Mouse (Mus musculus) ovary, postnatal 10 days (tissue): ENCODE results near the gene Ptgr2.
"Not testable (repeated sequence)": the region's sequence is repeated elsewhere in the genome, so short reads cannot be mapped to it uniquely, and the experiment has no call there.

Source experiments
- DNase-seq: peaks from one replicate; pipeline ENCODE4 v3.0.0; 2022; ENCODE audit warnings: low spot score

Ptgr2 gene

DNA sequence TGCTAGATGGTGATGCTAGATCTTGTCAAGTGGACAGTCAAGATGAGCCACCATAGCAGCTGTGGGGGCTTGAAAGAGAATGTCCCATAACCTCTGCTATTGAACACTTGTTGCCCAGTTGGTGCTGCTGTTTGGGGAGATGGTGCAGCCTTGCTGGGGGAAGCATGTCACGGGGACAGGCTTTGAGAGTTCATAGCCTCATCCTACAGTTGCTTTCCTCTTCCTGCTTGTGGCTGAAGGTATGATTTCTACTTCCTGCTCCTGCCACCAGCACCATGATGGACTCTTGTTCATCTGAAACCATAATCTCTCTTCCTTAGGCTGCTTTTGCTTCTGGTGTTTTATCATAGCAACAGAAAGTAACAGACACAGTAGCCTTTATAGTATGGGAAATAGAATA is 19.5 kb downstream of the Ptgr2 start:
- no peak for DNase-seq

GRCm38 (mm10) chr12:84311306-84311705 is 26.3 kb downstream of the Ptgr2 start:
- DNase-seq: no peak

DNA sequence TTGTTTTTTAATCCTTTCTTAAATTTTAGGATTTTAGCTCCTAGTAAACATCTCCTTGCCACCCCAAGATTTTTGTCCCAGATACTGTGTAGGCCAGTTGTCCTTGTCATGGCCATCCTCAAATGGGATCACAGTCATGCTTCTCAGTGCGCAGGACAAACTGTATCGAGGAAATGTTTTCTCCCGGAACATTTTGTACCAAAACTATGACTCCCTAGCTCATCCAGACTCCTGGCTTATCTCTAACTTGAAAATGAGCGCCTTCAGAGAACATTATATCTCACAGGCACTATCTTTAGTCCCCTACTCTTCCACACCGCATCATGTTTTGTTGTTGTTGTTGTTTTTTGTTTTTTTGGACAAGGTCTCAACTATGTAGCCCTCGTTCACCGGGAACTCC is 31.0 kb downstream of the Ptgr2 start:
- DNase-seq: no peak

GRCm38 (mm10) chr12:84316721-84317621 is 31.9 kb downstream of the Ptgr2 start, which contains the start of gene Zfp410:
Gene Zfp410 (plus strand): TSS chr12:84316852.
- peak; percentile 68 for DNase-seq

DNA sequence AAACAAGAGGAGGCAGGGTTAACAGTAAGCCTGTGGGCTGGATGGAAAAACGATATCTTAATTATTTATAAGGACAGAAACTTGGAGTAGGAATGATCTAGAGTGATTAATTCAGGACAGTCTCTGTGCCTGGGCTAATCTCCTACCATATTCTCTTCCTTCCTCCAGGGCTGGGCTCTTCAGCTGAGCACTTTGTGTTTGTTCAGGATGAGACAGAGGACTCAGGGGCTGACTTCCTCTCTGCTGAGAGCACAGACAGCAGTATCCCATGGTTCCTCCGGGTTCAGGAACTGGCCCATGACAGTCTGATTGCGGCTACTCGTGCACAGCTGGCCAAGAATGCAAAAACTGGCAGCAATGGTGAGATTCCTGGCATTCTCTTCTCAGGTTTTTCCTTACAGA is 42.1 kb downstream of the Ptgr2 start:
- DNase-seq: no peak

- no peak for DNase-seq
Observed at GRCm38 (mm10) chr12:84336963-84337625, 52.1 kb downstream of the Ptgr2 start.

DNA sequence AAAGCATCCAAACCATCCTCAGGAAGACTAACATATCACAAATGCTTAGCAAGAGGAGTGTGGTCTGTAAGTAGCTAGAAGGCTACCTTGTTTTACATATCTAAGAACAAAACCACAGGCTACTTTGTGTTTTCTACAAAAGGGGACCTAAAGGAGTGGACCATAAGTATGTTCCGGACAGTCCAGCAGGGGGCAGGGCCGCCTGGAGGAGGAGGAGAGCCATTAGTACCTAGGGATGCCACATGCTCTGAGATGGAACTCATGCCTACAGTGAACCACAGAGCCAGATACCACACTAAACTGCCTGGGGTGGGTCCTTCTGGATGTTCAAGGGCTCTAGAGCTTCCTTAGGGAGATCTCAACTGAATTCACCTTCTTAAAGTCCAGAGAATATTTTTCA is 62.2 kb downstream of the Ptgr2 start:
- no peak for DNase-seq

GRCm38 (mm10) chr12:84358699-84359098 is 73.7 kb downstream of the Ptgr2 start:
- DNase-seq: not testable (repeated sequence)

DNA sequence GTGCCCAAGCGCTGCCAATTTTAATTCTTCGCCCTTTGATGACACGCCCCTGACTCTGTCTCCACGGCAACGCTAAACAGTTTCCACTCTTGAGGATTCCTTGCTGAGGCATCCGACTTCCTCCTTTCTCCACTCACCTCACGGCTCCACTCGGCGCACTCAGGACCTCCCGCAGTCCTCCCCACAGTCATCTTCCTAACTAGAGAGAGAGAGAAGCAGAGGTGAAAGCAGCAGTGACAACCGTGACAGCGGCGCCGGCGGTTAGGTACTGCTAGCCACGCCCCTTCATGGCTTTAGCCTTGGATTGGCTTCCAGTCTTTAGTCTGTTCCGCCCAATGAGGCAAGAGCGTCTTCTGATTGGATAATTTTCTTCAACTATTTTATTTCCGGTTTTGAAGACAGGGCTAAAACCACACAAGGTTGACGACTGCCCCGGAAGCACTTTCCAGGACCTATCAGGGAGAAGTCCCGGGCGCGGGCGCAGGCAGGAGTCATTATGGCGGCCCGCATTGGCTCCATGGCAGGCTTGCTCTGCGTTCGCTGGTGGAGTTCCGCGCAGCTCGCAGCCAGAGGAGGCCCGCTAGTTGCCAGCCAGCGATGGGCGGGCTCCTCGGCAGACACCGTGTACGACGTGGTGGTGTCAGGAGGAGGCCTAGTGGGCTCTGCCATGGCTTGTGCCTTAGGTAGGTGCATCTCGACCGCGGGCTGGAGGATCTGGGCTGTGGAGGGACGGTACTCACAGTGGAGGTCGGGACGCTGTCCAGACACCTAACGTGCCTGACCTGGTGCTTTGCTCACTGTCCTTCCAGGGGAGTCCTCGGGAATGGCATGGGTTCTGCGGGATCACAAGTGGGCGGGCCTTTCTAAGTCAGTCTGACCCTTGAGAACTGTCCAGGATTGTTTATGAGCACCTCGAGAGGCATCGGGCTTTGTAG is 76.8 kb downstream of the Ptgr2 start, which contains the start of the genes Coq6 and Fam161b:
Coq6 (plus strand) TSS at position 103 of the 935 bp plus-strand sequence.
Fam161b (minus strand) TSS at position 279 of the 935 bp plus-strand sequence.
- peak; percentile 77 for DNase-seq

GRCm38 (mm10) chr12:84362872-84363271 is 77.8 kb downstream of the Ptgr2 start:
- DNase-seq: no peak

DNA sequence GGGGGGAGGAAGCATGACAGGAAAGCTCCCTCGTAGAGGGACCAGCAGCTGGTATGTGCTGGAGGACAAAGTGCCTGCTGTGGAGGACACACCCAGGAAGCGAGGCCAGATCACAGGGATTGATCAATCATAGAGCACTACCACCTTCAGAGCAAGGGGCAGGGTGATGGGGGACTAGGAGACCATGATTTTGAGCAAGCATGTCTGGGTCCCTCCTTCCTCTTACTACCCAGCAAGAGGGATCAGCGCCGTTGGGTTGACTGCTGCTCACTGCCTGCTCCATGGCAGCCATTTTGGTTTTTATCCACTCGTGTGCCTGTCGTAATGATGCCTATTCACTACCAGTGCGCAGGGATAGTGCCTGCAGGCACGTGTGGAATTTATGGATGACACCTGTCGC is 79.3 kb downstream of the Ptgr2 start:
- DNase-seq: no peak

DNA sequence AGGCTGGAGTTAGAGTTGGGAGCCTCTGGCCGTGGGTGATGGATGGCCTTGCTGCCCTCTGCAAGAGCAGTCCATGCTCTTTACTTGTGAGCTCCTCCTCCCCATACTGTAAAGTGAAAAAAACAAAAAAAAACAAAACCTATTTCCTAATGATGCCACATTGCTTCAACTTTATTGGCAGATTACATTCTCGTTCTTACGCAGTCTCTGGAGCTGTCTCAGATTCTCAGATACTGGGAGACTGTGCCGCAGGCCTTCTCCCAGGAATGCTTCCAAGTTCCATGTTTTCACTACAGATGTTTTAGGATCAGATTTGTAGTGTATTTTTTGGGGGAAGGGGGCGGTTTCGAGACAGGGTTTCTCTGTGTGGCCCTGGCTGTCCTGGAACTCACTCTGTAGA is 80.1 kb downstream of the Ptgr2 start:
- DNase-seq: no peak
